Mouse (Mus musculus) gastrocnemius, adult 8-10 months (tissue): ENCODE results near the gene Cds1. TPM values are rescaled to one million over a fixed set of nuclear protein-coding genes. Genes with fewer than 3 reads are reported as not detected.

Experiments
- DNase-seq, 2 experiments: peaks; one replicate each; pipeline ENCODE4 v3.0.0; 2022; ENCODE audit warnings: low spot score in 2 of 2
- total RNA-seq, 4 experiments: library from RNA; stranded (reverse); gene quantifications; 2 replicates each; pipeline ENCODE4 v1.2.4; 2022

Cds1 gene
- total RNA-seq = 1 to 10 TPM; 3.1 to 8.5 (median 5.0) TPM

- peak; percentile 12 to 36 for DNase-seq
These were observed at the start of gene Cds1 for GRCm38 (mm10) chr5:101764554-101765347. Gene Cds1 (plus strand): TSS chr5:101765130.

- no peak for DNase-seq
These were observed 40.7 kb upstream of the Cds1 start for GRCm38 (mm10) chr5:101724216-101724615.

GRCm38 (mm10) chr5:101724756-101725155 is 40.2 kb upstream of the Cds1 start:
- DNase-seq = no peak

- no peak for DNase-seq
These were observed 39.2 kb upstream of the Cds1 start for GRCm38 (mm10) chr5:101725703-101726102.

GRCm38 (mm10) chr5:101726371-101726770 is 38.6 kb upstream of the Cds1 start:
- no peak for DNase-seq

GRCm38 (mm10) chr5:101728304-101728905 is 36.5 kb upstream of the Cds1 start:
- no peak for DNase-seq

- DNase-seq = no peak
These were observed 27.6 kb upstream of the Cds1 start for GRCm38 (mm10) chr5:101737341-101737740.

- DNase-seq = no peak
These were observed 24.3 kb upstream of the Cds1 start for GRCm38 (mm10) chr5:101740471-101741223.

GRCm38 (mm10) chr5:101741224-101741591 is 23.7 kb upstream of the Cds1 start:
- DNase-seq = no peak

GRCm38 (mm10) chr5:101742014-101742413 is 22.9 kb upstream of the Cds1 start:
- no peak for DNase-seq

- no peak for DNase-seq
These were observed 22.5 kb upstream of the Cds1 start for GRCm38 (mm10) chr5:101742425-101742824.

- no peak for DNase-seq
These were observed 20.0 kb upstream of the Cds1 start for GRCm38 (mm10) chr5:101744886-101745285.

- no peak for DNase-seq
These were observed 11.2 kb upstream of the Cds1 start for GRCm38 (mm10) chr5:101753680-101754079.

- no peak for DNase-seq
These were observed 7.3 kb upstream of the Cds1 start for GRCm38 (mm10) chr5:101757669-101758068.

- DNase-seq = no peak
These were observed 3.2 kb upstream of the Cds1 start for GRCm38 (mm10) chr5:101761685-101762084.

GRCm38 (mm10) chr5:101763571-101763970 is 1.4 kb upstream of the Cds1 start:
- no peak for DNase-seq

GRCm38 (mm10) chr5:101765390-101765901 is 516 bp downstream of the Cds1 start:
- no peak for DNase-seq

- DNase-seq = no peak
These were observed 1.3 kb downstream of the Cds1 start for GRCm38 (mm10) chr5:101766248-101766647.

GRCm38 (mm10) chr5:101767086-101767485 is 2.2 kb downstream of the Cds1 start:
- no peak for DNase-seq

- no peak for DNase-seq
These were observed 2.6 kb downstream of the Cds1 start for GRCm38 (mm10) chr5:101767486-101767885.

GRCm38 (mm10) chr5:101768558-101768957 is 3.6 kb downstream of the Cds1 start:
- no peak for DNase-seq

GRCm38 (mm10) chr5:101772621-101773020 is 7.7 kb downstream of the Cds1 start:
- DNase-seq = no peak
